Mouse (Mus musculus): ENCODE measurements at regions not wholly inside any gene's neighbourhood (a gene's known extent, or its start where the extent isn't known, plus 50 kb on each side); places are given as distances from the start of the nearest gene placed in this dataset.

DNA sequence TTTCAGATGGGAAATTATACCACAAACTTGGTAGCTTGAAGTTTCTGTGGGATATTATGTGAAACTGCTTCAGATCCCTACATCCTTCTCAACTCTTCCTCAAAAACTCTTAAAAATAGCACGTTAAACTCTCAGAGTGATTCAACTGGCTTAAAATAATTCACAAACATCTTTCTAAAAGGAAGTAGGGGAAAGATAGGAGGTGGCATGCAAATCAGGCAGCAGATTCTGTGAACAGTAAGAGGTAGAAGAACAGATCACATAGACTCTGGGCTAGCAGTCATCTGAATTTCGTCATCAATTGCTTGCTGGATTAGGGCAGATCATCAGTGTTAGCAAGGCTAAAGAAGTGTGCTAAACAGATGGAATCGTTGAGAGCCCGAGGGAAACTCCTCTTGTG, 133.9 kb upstream of the Cited2 start:
- TF ChIP-seq CTCF (conservative IDR thresholded peaks at IDR 0.05; ENCODE audit: insufficient read depth, insufficient read length, low read depth, low read length) (no peak), POLR2A (IDR thresholded peaks at IDR 0.05; ENCODE audit: low read depth, low read length) (no peak)

Data from kidney, adult 2 months (tissue).